Mouse (Mus musculus): Measurements from ENCODE around the gene Klk8. TPM values are rescaled to one million over a fixed set of nuclear protein-coding genes. Genes with fewer than 3 reads are reported as not detected.

Gene Klk8
- total and polyA plus RNA-seq, 2 experiments from 2014 or later, result 10.8 to 11.3 TPM

DNA sequence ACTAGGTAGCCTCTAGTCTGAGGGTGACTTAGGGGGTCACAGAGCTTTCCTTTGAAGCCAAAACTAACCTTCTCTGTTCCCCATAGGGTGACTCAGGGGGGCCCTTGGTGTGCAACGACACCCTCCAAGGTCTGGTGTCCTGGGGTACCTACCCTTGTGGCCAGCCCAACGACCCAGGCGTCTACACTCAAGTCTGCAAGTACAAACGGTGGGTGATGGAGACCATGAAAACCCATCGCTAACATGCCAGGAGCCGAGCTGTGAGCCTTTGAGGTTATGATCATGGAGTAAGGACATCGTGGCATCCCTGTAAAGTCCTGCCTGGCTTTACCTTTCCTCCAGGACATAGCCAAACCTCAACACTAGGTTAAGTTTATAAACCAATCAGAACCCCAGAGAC, 17.8 kb downstream of the Klk8 start:
- Histone ChIP-seq H3K4me3 (ENCODE audit: low read length) (no peak overlapping the region), H3K27me3 (ENCODE audit: insufficient read depth, low read length) (no peaks in the 10 kb centered on the region)
- no peak for TF ChIP-seq CTCF (IDR thresholded peaks at IDR 0.05; ENCODE audit: low read depth)

DNA sequence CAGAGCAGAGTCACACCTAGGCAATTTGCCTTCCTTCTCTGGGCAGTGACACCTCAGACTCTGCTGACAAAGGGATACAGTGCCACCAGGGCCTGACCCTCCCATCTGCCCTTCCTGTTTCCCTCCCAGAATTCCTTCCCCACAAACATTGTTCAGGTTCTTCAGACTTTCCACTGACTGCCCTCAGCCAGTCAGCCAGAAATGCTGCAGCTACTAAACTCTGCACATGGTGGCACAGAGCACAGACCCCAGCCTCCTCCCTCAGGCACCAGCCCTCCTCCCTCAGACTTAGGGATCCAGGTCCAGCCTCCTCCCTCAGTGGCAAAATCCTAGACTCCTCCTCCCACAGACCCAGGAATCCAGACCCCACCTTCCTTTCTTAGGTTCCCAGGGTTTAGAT, 19.4 kb downstream of the Klk8 start:
- Histone ChIP-seq H3K36me3 (ENCODE audit: insufficient read depth, low read length) (no peaks in the 10 kb centered on the region), H3K9me3 (ENCODE audit: low read length) (no peaks in the 10 kb centered on the region), H3K27me3 (ENCODE audit: insufficient read depth, low read length) (no peaks in the 10 kb centered on the region), H3K9ac (replicated peaks; ENCODE audit: low read length) (no peak overlapping the region), H3K4me1 (ENCODE audit: insufficient read depth, low read length) (no peaks in the 10 kb centered on the region), H3K4me3 (ENCODE audit: low read length) (no peak overlapping the region), H3K27ac (no peak overlapping the region), H3K4me2 (ENCODE audit: low read depth, low read length) (no peak overlapping the region)
- ATAC-seq (no peak), DNase-seq (ENCODE audit: low spot score) (no peak)
- TF ChIP-seq CTCF (IDR thresholded peaks at IDR 0.05; ENCODE audit: low read depth), result no peak

More for the DNA sequence above, 17.8 kb downstream of the Klk8 start:
- ATAC-seq (no peak), DNase-seq (ENCODE audit: low spot score) (no peak)
- H3K9me3 ChIP-seq (ENCODE audit: low read length), result no peaks in the 10 kb centered on the region
- WGBS, result 87% methylated on average over 7 of the region's 7 CpGs
- no peak overlapping the region for H3K4me2 ChIP-seq (ENCODE audit: low read depth, low read length)
- H3K4me1 ChIP-seq (ENCODE audit: insufficient read depth, low read length), result no peaks in the 10 kb centered on the region
- H3K27ac ChIP-seq, result no peak overlapping the region
- H3K9ac ChIP-seq (replicated peaks; ENCODE audit: low read length), result no peak overlapping the region
- no peaks in the 10 kb centered on the region for H3K36me3 ChIP-seq (ENCODE audit: insufficient read depth, low read length)

GRCm38 (mm10) chr7:43821581-43821980, 24.2 kb downstream of the Klk8 start:
- no peaks in the 10 kb centered on the region for H3K27me3 ChIP-seq (ENCODE audit: insufficient read depth, low read length)
- H3K4me1 ChIP-seq (ENCODE audit: insufficient read depth, low read length), result no peaks in the 10 kb centered on the region
- no peaks in the 10 kb centered on the region for H3K9me3 ChIP-seq (ENCODE audit: low read length)
- no peak overlapping the region for H3K9ac ChIP-seq (replicated peaks; ENCODE audit: low read length)
- H3K27ac ChIP-seq, result no peak overlapping the region
- no peak for TF ChIP-seq CTCF (IDR thresholded peaks at IDR 0.05; ENCODE audit: low read depth)
- DNase-seq (ENCODE audit: low spot score), result no peak
- ATAC-seq, result no peak
- no peaks in the 10 kb centered on the region for H3K36me3 ChIP-seq (ENCODE audit: insufficient read depth, low read length)
- WGBS, result 93% methylated on average over 7 of the region's 7 CpGs
- H3K4me2 ChIP-seq (ENCODE audit: low read depth, low read length), result no peak overlapping the region
- H3K4me3 ChIP-seq (ENCODE audit: low read length), result no peak overlapping the region

DNA sequence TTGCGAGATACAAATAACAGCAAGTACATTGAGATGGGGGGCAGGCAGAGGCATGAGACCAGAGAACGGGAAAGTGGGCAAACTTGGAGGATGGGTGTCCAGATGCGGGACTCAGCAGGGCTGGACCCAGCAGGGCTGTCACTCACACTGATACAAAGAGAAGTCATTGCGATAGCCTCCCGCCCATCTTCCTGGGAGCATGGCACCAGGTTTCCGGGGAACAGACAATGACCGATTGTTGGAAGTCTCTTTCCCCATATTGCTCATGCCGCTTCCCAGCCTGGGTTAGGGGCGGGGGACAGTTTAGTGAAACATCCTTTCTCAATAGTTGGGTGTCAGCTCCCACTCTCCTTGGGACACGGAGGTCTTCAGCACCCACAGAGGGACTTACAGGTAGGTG, 26.8 kb downstream of the Klk8 start, which contains the start of gene Klk6:
Gene Klk6, plus strand, starts transcription at position 301 of the 400 bp plus-strand sequence.
- DNase-seq (ENCODE audit: low spot score), result no peak
- H3K4me1 ChIP-seq (ENCODE audit: insufficient read depth, low read length), result no peaks in the 10 kb centered on the region

GRCm38 (mm10) chr7:43826056-43826455, 28.7 kb downstream of the Klk8 start:
- Histone ChIP-seq H3K36me3 (ENCODE audit: insufficient read depth, low read length) (no peaks in the 10 kb centered on the region), H3K4me2 (ENCODE audit: low read depth, low read length) (no peak overlapping the region), H3K9ac (replicated peaks; ENCODE audit: low read length) (no peak overlapping the region), H3K4me3 (ENCODE audit: low read length) (no peak overlapping the region), H3K27ac (no peak overlapping the region), H3K9me3 (ENCODE audit: low read length) (no peaks in the 10 kb centered on the region), H3K27me3 (ENCODE audit: insufficient read depth, low read length) (no peaks in the 10 kb centered on the region), H3K4me1 (ENCODE audit: insufficient read depth, low read length) (no peaks in the 10 kb centered on the region)
- DNase-seq (ENCODE audit: low spot score) (no peak), ATAC-seq (no peak)
- no peak for TF ChIP-seq CTCF (IDR thresholded peaks at IDR 0.05; ENCODE audit: low read depth)
- WGBS, result 94% methylated on average over 5 of the region's 5 CpGs

More for the DNA sequence above, 26.8 kb downstream of the Klk8 start, which contains the start of gene Klk6:
- Histone ChIP-seq H3K9me3 (ENCODE audit: low read length) (no peaks in the 10 kb centered on the region), H3K4me2 (ENCODE audit: low read depth, low read length) (no peak within 1 kb of the TSS), H3K4me3 (ENCODE audit: low read length) (no peak within 1 kb of the TSS), H3K9ac (replicated peaks; ENCODE audit: low read length) (no peak within 1 kb of the TSS), H3K27me3 (ENCODE audit: insufficient read depth, low read length) (no peaks in the 10 kb centered on the region), H3K36me3 (ENCODE audit: insufficient read depth, low read length) (no peaks in the 10 kb centered on the region), H3K27ac (no peak within 1 kb of the TSS)
- 61% methylated on average over 10 of the region's 10 CpGs for WGBS
- TF ChIP-seq CTCF (IDR thresholded peaks at IDR 0.05; ENCODE audit: low read depth), result no peak
- ATAC-seq, result no peak

- H3K4me3 ChIP-seq (ENCODE audit: low read length), result no peak overlapping the region
- ATAC-seq, result no peak
- WGBS, result 79% methylated on average over 4 of the region's 4 CpGs
- H3K4me1 ChIP-seq (ENCODE audit: insufficient read depth, low read length), result no peaks in the 10 kb centered on the region
- no peak overlapping the region for H3K27ac ChIP-seq
- no peak for TF ChIP-seq CTCF (IDR thresholded peaks at IDR 0.05; ENCODE audit: low read depth)
- no peak overlapping the region for H3K9ac ChIP-seq (replicated peaks; ENCODE audit: low read length)
- H3K36me3 ChIP-seq (ENCODE audit: insufficient read depth, low read length), result no peaks in the 10 kb centered on the region
- DNase-seq (ENCODE audit: low spot score), result no peak
- no peaks in the 10 kb centered on the region for H3K9me3 ChIP-seq (ENCODE audit: low read length)
- H3K4me2 ChIP-seq (ENCODE audit: low read depth, low read length), result no peak overlapping the region
- H3K27me3 ChIP-seq (ENCODE audit: insufficient read depth, low read length), result no peaks in the 10 kb centered on the region
Observed at GRCm38 (mm10) chr7:43827706-43828105, 30.3 kb downstream of the Klk8 start.

- no peaks in the 10 kb centered on the region for H3K9me3 ChIP-seq (ENCODE audit: low read length)
- no peaks in the 10 kb centered on the region for H3K27me3 ChIP-seq (ENCODE audit: insufficient read depth, low read length)
- TF ChIP-seq CTCF (IDR thresholded peaks at IDR 0.05; ENCODE audit: low read depth), result no peak
- no peaks in the 10 kb centered on the region for H3K36me3 ChIP-seq (ENCODE audit: insufficient read depth, low read length)
- DNase-seq (ENCODE audit: low spot score) (no peak), ATAC-seq (no peak)
- WGBS, result 92% methylated on average over 8 of the region's 8 CpGs
- no peak overlapping the region for H3K4me2 ChIP-seq (ENCODE audit: low read depth, low read length)
- H3K4me3 ChIP-seq (ENCODE audit: low read length), result no peak overlapping the region
- H3K27ac ChIP-seq, result no peak overlapping the region
- no peak overlapping the region for H3K9ac ChIP-seq (replicated peaks; ENCODE audit: low read length)
- no peaks in the 10 kb centered on the region for H3K4me1 ChIP-seq (ENCODE audit: insufficient read depth, low read length)
Observed at GRCm38 (mm10) chr7:43829006-43829405, 31.6 kb downstream of the Klk8 start.

All from hindbrain, postnatal 0 days (tissue).